In genomic region chr2:143840895-143841294, GRCm38 (mm10) we compare ENCODE assay signal across 27 mouse cellular contexts. TPM values are rescaled to one million over a fixed set of nuclear protein-coding genes. Genes with fewer than 3 reads are reported as not detected.
DNase-seq lines count a peak whose midpoint lies in the region; ATAC-seq and TF ChIP-seq lines count a peak whose summit lies in the region.
"Had no signal": no experiment of that assay in that cellular context is flagged by ENCODE, and none has a peak within 500 bp of the region (broad histone marks: within the 10 kb centered on the region; RNA-seq: fewer than 3 reads in every experiment).

No protein-coding gene starts in this region.

- H3K4me2 ChIP-seq in midbrain, postnatal 0 days (ENCODE audit: low read depth, low read length, poor library complexity, severe bottlenecking): no peak overlapping the region
- H3K4me2 ChIP-seq: embryonic facial prominence, embryonic 13.5 days; heart, embryonic 13.5 days; kidney, embryonic 15.5 days; lung, embryonic 14.5 days; midbrain, embryonic 13.5 days; neural tube, embryonic 13.5 days had no signal

- H3K27ac ChIP-seq in midbrain, postnatal 0 days (ENCODE audit: low read depth, low read length): no peak overlapping the region
- H3K27ac ChIP-seq: embryonic facial prominence, embryonic 13.5 days; heart, adult 2 months; heart, embryonic 13.5 days; kidney, embryonic 15.5 days; left cerebral cortex, adult 2 months; liver, embryonic 14.5 days; midbrain, embryonic 13.5 days; neural tube, embryonic 13.5 days; stomach, postnatal 0 days had no signal

- 0 out of 2 replicates have a peak, but pooled peaks cover 2% of the 10 kb centered on the region for H3K4me1 ChIP-seq in midbrain, postnatal 0 days (ENCODE audit: insufficient read depth, low read length)

- H3K9ac ChIP-seq in midbrain, postnatal 0 days (replicated peaks; ENCODE audit: low read length, poor library complexity, severe bottlenecking): no peak overlapping the region
- H3K9ac ChIP-seq: embryonic facial prominence, embryonic 13.5 days; heart, embryonic 13.5 days; kidney, embryonic 15.5 days; liver, embryonic 14.5 days; lung, embryonic 14.5 days; midbrain, embryonic 13.5 days; neural tube, embryonic 13.5 days had no signal

- no peak overlapping the region for H3K4me3 ChIP-seq in midbrain, postnatal 0 days (ENCODE audit: low read depth, low read length)
- H3K4me3 ChIP-seq: embryonic facial prominence, embryonic 13.5 days; heart, adult 2 months; heart, embryonic 13.5 days; kidney, embryonic 15.5 days; left cerebral cortex, adult 2 months; megakaryocyte, embryonic 14.5 days; midbrain, embryonic 13.5 days; neural tube, embryonic 13.5 days had no signal

- no peaks in the 10 kb centered on the region for H3K9me3 ChIP-seq in midbrain, postnatal 0 days (ENCODE audit: low read length)
- H3K9me3 ChIP-seq: embryonic facial prominence, embryonic 13.5 days; G1E; heart, embryonic 13.5 days; kidney, embryonic 15.5 days; megakaryocyte, embryonic 14.5 days; midbrain, embryonic 13.5 days; neural tube, embryonic 13.5 days had no signal

- H3K36me3 ChIP-seq in midbrain, postnatal 0 days (ENCODE audit: insufficient read depth, low read length): no peaks in the 10 kb centered on the region
- H3K36me3 ChIP-seq: embryonic facial prominence, embryonic 13.5 days; G1E; heart, embryonic 13.5 days; kidney, embryonic 15.5 days; midbrain, embryonic 13.5 days; neural tube, embryonic 13.5 days had no signal

- 75% methylated on average over 6 of the region's 6 CpGs for WGBS in midbrain, postnatal 0 days

- peak; percentile 31 to 32 for DNase-seq in cerebellum, postnatal 14 days
- DNase-seq in cerebellum, adult 9-11 months: no peak
- DNase-seq in A20 (ENCODE audit: low read depth, low spot score): peak; percentile 69
- peak; percentile 15 for DNase-seq in T-cell, adult 2 months (ENCODE audit: low spot score)
- peak; percentile 47 to 48 for DNase-seq in spleen, adult 18-20 months
- no peak for DNase-seq in midbrain, postnatal 0 days (ENCODE audit: low spot score)
- DNase-seq in embryo, embryonic 11 days: no peak
- DNase-seq: adrenal gland, postnatal 25 days; cerebellum, adult 9-10 months; gastrocnemius, postnatal 25 days; heart, adult 2 months; heart, postnatal 14 days; kidney, adult 11 months; kidney, postnatal 36 days; lung, embryonic 14.5 days; thymus, adult 2 months had no signal

- ATAC-seq in inflammation-experienced regulatory T-cells, adult 6 months: no peak
- no peak for ATAC-seq in midbrain, postnatal 0 days (ENCODE audit: low FRiP score)
- ATAC-seq: midbrain, embryonic 13.5 days had no signal

- no peaks in the 10 kb centered on the region for H3K27me3 ChIP-seq in midbrain, postnatal 0 days (ENCODE audit: insufficient read depth, low read length)
- H3K27me3 ChIP-seq: embryonic facial prominence, embryonic 13.5 days; heart, embryonic 13.5 days; kidney, embryonic 15.5 days; midbrain, embryonic 13.5 days; neural tube, embryonic 13.5 days had no signal

- no peak for TF ChIP-seq CTCF in midbrain, postnatal 0 days (IDR thresholded peaks at IDR 0.05)

RNA-seq across cellular contexts. Expression of gene Bfsp1, which starts 22.1 kb away (rescaled TPM):
- not detected for polyA plus RNA-seq in inflammation-experienced regulatory T-cells, adult 6 months (2017; shearing (Covaris generic))
- 1.5 and 2.5 TPM in 2 replicates for total RNA-seq in midbrain, postnatal 0 days (2014; rRNA removed)
- polyA plus RNA-seq in midbrain, postnatal 0 days (2015; fragmentation: Nextera tagmentation; extraction: Ambion mirVana): 2.5 TPM in 2 replicates
- polyA plus RNA-seq: G1E had no signal

Comparison
In these comparisons a context has a peak if more than half of its experiments do, and no peak if none do; other contexts are left out.
1. DNase-seq: peak in cerebellum, postnatal 14 days (2 of 2), A20 (single experiment), T-cell, adult 2 months (single experiment) and spleen, adult 18-20 months (2 of 2); none in cerebellum, adult 9-11 months (single experiment), midbrain, postnatal 0 days (single experiment) and embryo, embryonic 11 days (single experiment).